17 mouse cellular contexts compared by ENCODE assay signal in the genomic region with DNA sequence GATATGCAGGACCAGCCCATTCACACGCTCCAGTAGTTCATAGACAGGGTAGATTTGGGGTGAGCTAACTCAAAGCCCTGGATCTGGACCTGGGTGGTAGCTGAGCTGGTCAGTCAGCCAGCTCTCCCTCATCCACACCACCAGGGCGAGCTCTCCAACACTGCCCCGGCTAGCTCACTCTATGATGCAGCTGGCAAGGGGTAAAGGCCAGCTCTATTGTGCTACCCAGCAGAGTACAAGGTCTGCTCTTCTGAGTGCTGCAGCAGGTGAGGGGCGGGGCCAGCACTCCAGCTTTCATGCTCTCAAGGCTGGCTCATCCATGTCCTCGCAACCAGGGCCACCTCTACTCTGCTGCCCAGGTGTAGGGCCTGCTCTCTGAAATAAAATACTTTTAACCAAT.
DNase-seq lines count a peak whose midpoint lies in the region; ATAC-seq lines count a peak whose summit lies in the region.
"Had no signal": no experiment of that assay in that cellular context is flagged by ENCODE, and none has a peak within 500 bp of the region (broad histone marks: within the 10 kb centered on the region; RNA-seq: fewer than 3 reads in every experiment).

No protein-coding gene starts in this region.

- no peak overlapping the region for H3K27ac ChIP-seq in hindbrain, embryonic 11.5 days (ENCODE audit: low read depth, low read length)
- no peak overlapping the region for H3K27ac ChIP-seq in hindbrain, embryonic 13.5 days
- H3K27ac ChIP-seq in neural tube, embryonic 12.5 days: no peak overlapping the region
- no peak overlapping the region for H3K27ac ChIP-seq in neural tube, embryonic 15.5 days (replicated peaks)

- no peak overlapping the region for H3K9ac ChIP-seq in hindbrain, embryonic 11.5 days (ENCODE audit: low read depth, low read length)
- no peak overlapping the region for H3K9ac ChIP-seq in hindbrain, embryonic 13.5 days
- no peak overlapping the region for H3K9ac ChIP-seq in neural tube, embryonic 12.5 days
- H3K9ac ChIP-seq in neural tube, embryonic 15.5 days (replicated peaks): no peak overlapping the region

- H3K36me3 ChIP-seq in hindbrain, embryonic 11.5 days (ENCODE audit: control insufficient read depth, insufficient read depth, low read length): no peaks in the 10 kb centered on the region
- H3K36me3 ChIP-seq in hindbrain, embryonic 13.5 days: no peaks in the 10 kb centered on the region
- no peaks in the 10 kb centered on the region for H3K36me3 ChIP-seq in neural tube, embryonic 12.5 days
- H3K36me3 ChIP-seq in neural tube, embryonic 15.5 days: no peaks in the 10 kb centered on the region

- peak; percentile 49; the same call in 1 of the 2 replicates for ATAC-seq in hindbrain, embryonic 11.5 days (ENCODE audit: low FRiP score)
- ATAC-seq in hindbrain, embryonic 13.5 days (ENCODE audit: low FRiP score): no peak
- ATAC-seq in neural tube, embryonic 12.5 days (ENCODE audit: low FRiP score, low read depth): 0 out of 2 replicates have a peak, but pooled peaks have one; percentile 17
- no peak for ATAC-seq in neural tube, embryonic 15.5 days (ENCODE audit: low FRiP score)
- ATAC-seq: forebrain, embryonic 14.5 days; midbrain, embryonic 16.5 days had no signal

- no peaks in the 10 kb centered on the region for H3K27me3 ChIP-seq in hindbrain, embryonic 11.5 days (ENCODE audit: control insufficient read depth, insufficient read depth, low read length)
- no peaks in the 10 kb centered on the region for H3K27me3 ChIP-seq in hindbrain, embryonic 13.5 days
- no peaks in the 10 kb centered on the region for H3K27me3 ChIP-seq in neural tube, embryonic 12.5 days (replicated peaks)
- H3K27me3 ChIP-seq in neural tube, embryonic 15.5 days (replicated peaks): no peaks in the 10 kb centered on the region
- H3K27me3 ChIP-seq: CH12.LX had no signal

- H3K4me3 ChIP-seq in hindbrain, embryonic 11.5 days (ENCODE audit: low read depth, low read length): no peak overlapping the region
- no peak overlapping the region for H3K4me3 ChIP-seq in hindbrain, embryonic 13.5 days
- H3K4me3 ChIP-seq in neural tube, embryonic 12.5 days: no peak overlapping the region
- H3K4me3 ChIP-seq in neural tube, embryonic 15.5 days (replicated peaks): no peak overlapping the region

- no peak overlapping the region for H3K4me2 ChIP-seq in hindbrain, embryonic 11.5 days (replicated peaks; ENCODE audit: low read depth, low read length)
- H3K4me2 ChIP-seq in hindbrain, embryonic 13.5 days: no peak overlapping the region
- H3K4me2 ChIP-seq in neural tube, embryonic 12.5 days (replicated peaks): no peak overlapping the region
- no peak overlapping the region for H3K4me2 ChIP-seq in neural tube, embryonic 15.5 days

- H3K9me3 ChIP-seq in hindbrain, embryonic 11.5 days (ENCODE audit: control insufficient read depth, low read length): no peaks in the 10 kb centered on the region
- no peaks in the 10 kb centered on the region for H3K9me3 ChIP-seq in hindbrain, embryonic 13.5 days
- H3K9me3 ChIP-seq in neural tube, embryonic 12.5 days: no peaks in the 10 kb centered on the region
- no peaks in the 10 kb centered on the region for H3K9me3 ChIP-seq in neural tube, embryonic 15.5 days (replicated peaks)

- WGBS in hindbrain, embryonic 11.5 days: 73% methylated on average over 5 of the region's 5 CpGs
- 84% methylated on average over 5 of the region's 5 CpGs for WGBS in hindbrain, embryonic 13.5 days
- WGBS in neural tube, embryonic 12.5 days: 75% methylated on average over 5 of the region's 5 CpGs
- WGBS in neural tube, embryonic 15.5 days: 91% methylated on average over 5 of the region's 5 CpGs

- H3K4me1 ChIP-seq in hindbrain, embryonic 11.5 days (replicated peaks; ENCODE audit: control insufficient read depth, insufficient read depth, low read length): no peaks in the 10 kb centered on the region; the same call in 1 of the 2 replicates
- H3K4me1 ChIP-seq in hindbrain, embryonic 13.5 days (replicated peaks): peaks cover 12% of the 10 kb centered on the region
- peaks cover 5% of the 10 kb centered on the region; the same call in 1 of the 2 replicates for H3K4me1 ChIP-seq in neural tube, embryonic 12.5 days
- H3K4me1 ChIP-seq in neural tube, embryonic 15.5 days: peaks cover 12% of the 10 kb centered on the region

- no peak for DNase-seq in hindbrain, embryonic 11.5 days (ENCODE audit: low spot score)
- DNase-seq in kidney, postnatal 36 days: peak; percentile 8 to 49
- DNase-seq in right cerebral cortex, adult 2 months (ENCODE audit: low spot score in 2 of 2): no peak
- DNase-seq in cerebellum, adult 18-20 months: no peak
- DNase-seq: adrenal gland, postnatal 36 days; cerebellum, adult 11-12 months; gastrocnemius, postnatal 36 days; lung, adult 18-20 months; lung, postnatal 14 days; retina, postnatal 1 day; thymus, adult 2 months had no signal

Comparison
In these comparisons a context has a peak if more than half of its experiments do, and no peak if none do; other contexts are left out.
1. ATAC-seq: peak in hindbrain, embryonic 11.5 days (single experiment) and neural tube, embryonic 12.5 days (single experiment); none in hindbrain, embryonic 13.5 days (single experiment) and neural tube, embryonic 15.5 days (single experiment).
2. DNase-seq: peak in kidney, postnatal 36 days (2 of 2); none in hindbrain, embryonic 11.5 days (single experiment), right cerebral cortex, adult 2 months (0 of 2) and cerebellum, adult 18-20 months (0 of 2).